ENCODE assay signal across 10 mouse cellular contexts in genomic region chr12:26370004-26370403, GRCm38 (mm10). TPM values are rescaled to one million over a fixed set of nuclear protein-coding genes. Genes with fewer than 3 reads are reported as not detected.
A peak's percentile ranks its signal among the peaks of the same experiment; 100 is the strongest.
DNase-seq lines count a peak whose midpoint lies in the region; ATAC-seq lines count a peak whose summit lies in the region.
"Had no signal": no experiment of that assay in that cellular context is flagged by ENCODE, and none has a peak within 500 bp of the region (broad histone marks: within the 10 kb centered on the region; RNA-seq: fewer than 3 reads in every experiment).

No protein-coding gene starts in this region.

- H3K9me3 ChIP-seq in heart, embryonic 12.5 days (replicated peaks) = no peaks in the 10 kb centered on the region
- H3K9me3 ChIP-seq: embryonic facial prominence, embryonic 15.5 days; intestine, embryonic 15.5 days had no signal

- no peak overlapping the region for H3K9ac ChIP-seq in heart, embryonic 12.5 days
- H3K9ac ChIP-seq: embryonic facial prominence, embryonic 15.5 days; intestine, embryonic 15.5 days had no signal

- DNase-seq in layer of hippocampus, adult 11-12 months (ENCODE audit: low spot score) = peak; percentile 65
- DNase-seq in layer of hippocampus, postnatal 25 days (ENCODE audit: extremely low spot score in 1 of 2, low spot score in 1 of 2) = no peak
- peak; percentile 62 to 72 for DNase-seq in frontal cortex, adult 2 months (ENCODE audit: extremely low spot score in 1 of 2, low spot score in 1 of 2)
- peak; percentile 57 to 62 for DNase-seq in left cerebral cortex, adult 9 months (ENCODE audit: low spot score in 2 of 2)
- DNase-seq in right cerebral cortex, postnatal 36 days (ENCODE audit: low spot score in 2 of 2) = peak; percentile 60 to 68
- DNase-seq in ovary, postnatal 36 days (ENCODE audit: low spot score) = no peak
- no peak for DNase-seq in heart, postnatal 14 days

- H3K27ac ChIP-seq in heart, embryonic 12.5 days (ENCODE audit: poor library complexity, severe bottlenecking) = no peak overlapping the region
- H3K27ac ChIP-seq: embryonic facial prominence, embryonic 15.5 days; intestine, embryonic 15.5 days had no signal

- 0 out of 2 replicates have a peak, but pooled peaks cover 5% of the 10 kb centered on the region for H3K4me1 ChIP-seq in heart, embryonic 12.5 days (replicated peaks)
- H3K4me1 ChIP-seq: intestine, embryonic 15.5 days had no signal

- no peak overlapping the region for H3K4me2 ChIP-seq in heart, embryonic 12.5 days
- H3K4me2 ChIP-seq: embryonic facial prominence, embryonic 15.5 days; intestine, embryonic 15.5 days had no signal

- H3K36me3 ChIP-seq in heart, embryonic 12.5 days = no peaks in the 10 kb centered on the region
- H3K36me3 ChIP-seq: embryonic facial prominence, embryonic 15.5 days; intestine, embryonic 15.5 days had no signal

- no peak for ATAC-seq in heart, embryonic 12.5 days (ENCODE audit: insufficient number of reproducible peaks, low FRiP score)
- ATAC-seq: intestine, embryonic 15.5 days had no signal

- WGBS in heart, embryonic 12.5 days = 83% methylated on average over 8 of the region's 8 CpGs

- no peak overlapping the region for H3K4me3 ChIP-seq in heart, embryonic 12.5 days
- H3K4me3 ChIP-seq: embryonic facial prominence, embryonic 15.5 days; intestine, embryonic 15.5 days had no signal

- H3K27me3 ChIP-seq in heart, embryonic 12.5 days (replicated peaks) = no peaks in the 10 kb centered on the region
- H3K27me3 ChIP-seq: embryonic facial prominence, embryonic 15.5 days; intestine, embryonic 15.5 days had no signal

- intact Hi-C loops in heart, postnatal 14 days (cut with DNase I) = no loop called here

RNA-seq across cellular contexts. Expression of gene Rnf144a, which starts 45.0 kb away (rescaled TPM):
- 10 to 100 TPM; 26.6 to 27.0 TPM for total RNA-seq in layer of hippocampus, postnatal 25 days (2021)
- polyA plus RNA-seq in frontal cortex, adult 2 months (2012; rRNA removed) = 15.6 and 16.1 TPM in 2 replicates
- total RNA-seq in heart, postnatal 14 days (2021) = 10 to 100 TPM; 29.9 to 31.8 TPM
- 10.0 and 11.3 TPM in 2 replicates for polyA plus RNA-seq in heart, embryonic 12.5 days (2016; fragmentation: Nextera tagmentation; extraction: Ambion mirVana)

Comparison
In these comparisons a context has a peak if more than half of its experiments do, and no peak if none do; other contexts are left out.
1. DNase-seq: peak in layer of hippocampus, adult 11-12 months (single experiment), frontal cortex, adult 2 months (2 of 2), left cerebral cortex, adult 9 months (2 of 2) and right cerebral cortex, postnatal 36 days (2 of 2); none in layer of hippocampus, postnatal 25 days (0 of 2), ovary, postnatal 36 days (single experiment) and heart, postnatal 14 days (0 of 2).